Mouse (Mus musculus) heart, adult 2 months (tissue): ENCODE data around the gene Kif13a. TPM values are rescaled to one million over a fixed set of nuclear protein-coding genes. Genes with fewer than 3 reads are reported as not detected.

Source experiments
- DNase-seq, 2 experiments: peaks; one replicate each; pipeline ENCODE4 v3.0.0; 2021
- H3K27ac ChIP-seq: fragments of 200-600 bp; 2 replicates; pipeline ENCODE4 v1.8.1; 2022
- H3K27me3 ChIP-seq: fragments of 200-500 bp; 2 replicates; pipeline ENCODE4 v1.6.1; 2012; ENCODE audit warnings: mild to moderate bottlenecking, low read length, inconsistent platforms, mixed read lengths; ENCODE audit not compliant: control insufficient read depth, insufficient read depth
- H3K36me3 ChIP-seq: fragments of 200-500 bp; 2 replicates; pipeline ENCODE4 v1.6.1; 2012; ENCODE audit warnings: low read length, inconsistent platforms; ENCODE audit not compliant: control insufficient read depth, insufficient read depth
- H3K4me1 ChIP-seq: fragments of 200-500 bp; 2 replicates; pipeline ENCODE4 v1.6.1; 2011; ENCODE audit warnings: low read length; ENCODE audit not compliant: control insufficient read depth, insufficient read depth
- H3K4me3 ChIP-seq: fragments of 200-600 bp; 2 replicates; pipeline ENCODE4 v1.8.1; 2022
- H3K79me2 ChIP-seq: fragments of 200-500 bp; replicated peaks from 2 replicates; pipeline ENCODE4 v1.6.1; 2012; ENCODE audit warnings: mild to moderate bottlenecking, inconsistent platforms, low read length, moderate library complexity, mixed read lengths; ENCODE audit not compliant: control insufficient read depth, insufficient read depth
- H3K9ac ChIP-seq: fragments of 200-500 bp; 2 replicates; pipeline ENCODE4 v1.6.1; 2012; ENCODE audit warnings: low read depth, mild to moderate bottlenecking, control low read depth, inconsistent platforms, low read length, mixed read lengths
- CTCF ChIP-seq: fragments of 200-600 bp; IDR thresholded peaks from 2 replicates; pipeline ENCODE4 v1.8.1; 2022; ENCODE audit warnings: antibody characterized with exemption, mild to moderate bottlenecking, moderate library complexity
- EP300 ChIP-seq: fragments of 200-500 bp; IDR thresholded peaks from 2 replicates; pipeline ENCODE4 v1.6.1; 2011; ENCODE audit warnings: low read depth, low read length, control low read depth; ENCODE audit not compliant: insufficient read depth
- POLR2A ChIP-seq: fragments of 200-500 bp; IDR thresholded peaks from 2 replicates; pipeline ENCODE4 v1.6.1; 2011; ENCODE audit warnings: mild to moderate bottlenecking, low read depth, low read length, control low read depth; ENCODE audit not compliant: insufficient read depth
- WGBS: fragments of 180-500 bp; shearing (Covaris S2); methylation state at CpG from one replicate; pipeline ENCODE4 v1.1.7; 2018; 5-methylcytosine and 5-hydroxymethylcytosine counted together
- intact Hi-C: fragments of 180-260 bp; cut with DNase I; formaldehyde crosslinking; loops from one replicate; pipeline ENCODE4 v1.15.1; 2025
- polyA plus RNA-seq: library from polyadenylated mRNA; depleted of rRNA; stranded (reverse); fragments of >200 nt; gene quantifications from 2 replicates; pipeline ENCODE4 v1.2.3, GENCODE M21; 2012
- total RNA-seq, 2 experiments: library from RNA; stranded (reverse); gene quantifications; 2 replicates each; pipeline ENCODE4 v1.2.3; 2021

Gene Kif13a
- total and polyA plus RNA-seq, 3 experiments, result 49.8 to 113 (median 108) TPM

- Histone ChIP-seq H3K9ac (no peak overlapping the region), H3K79me2 (peaks cover 2% of the 10 kb centered on the region; the same call in 1 of the 2 replicates), H3K27ac (peak overlapping the region; percentile 87; the same call in 1 of the 2 replicates), H3K4me1 (peaks cover 34% of the 10 kb centered on the region), H3K27me3 (no peaks in the 10 kb centered on the region), H3K4me3 (no peak overlapping the region), H3K36me3 (peaks cover 10% of the 10 kb centered on the region)
- 66% methylated on average over 10 of the region's 10 CpGs for WGBS
- TF ChIP-seq CTCF (no peak), EP300 (0 out of 2 replicates have a peak, but pooled peaks have one; percentile 15), POLR2A (no peak)
- DNase-seq, result no peak
- intact Hi-C loops, result no loop called here
Observed at GRCm38 (mm10) chr13:46886497-46887261, 43.0 kb downstream of the Kif13a start.

- Histone ChIP-seq H3K4me1 (peaks cover 34% of the 10 kb centered on the region), H3K9ac (no peak overlapping the region)
Observed at GRCm38 (mm10) chr13:46885759-46886060, 44.0 kb downstream of the Kif13a start.

DNA sequence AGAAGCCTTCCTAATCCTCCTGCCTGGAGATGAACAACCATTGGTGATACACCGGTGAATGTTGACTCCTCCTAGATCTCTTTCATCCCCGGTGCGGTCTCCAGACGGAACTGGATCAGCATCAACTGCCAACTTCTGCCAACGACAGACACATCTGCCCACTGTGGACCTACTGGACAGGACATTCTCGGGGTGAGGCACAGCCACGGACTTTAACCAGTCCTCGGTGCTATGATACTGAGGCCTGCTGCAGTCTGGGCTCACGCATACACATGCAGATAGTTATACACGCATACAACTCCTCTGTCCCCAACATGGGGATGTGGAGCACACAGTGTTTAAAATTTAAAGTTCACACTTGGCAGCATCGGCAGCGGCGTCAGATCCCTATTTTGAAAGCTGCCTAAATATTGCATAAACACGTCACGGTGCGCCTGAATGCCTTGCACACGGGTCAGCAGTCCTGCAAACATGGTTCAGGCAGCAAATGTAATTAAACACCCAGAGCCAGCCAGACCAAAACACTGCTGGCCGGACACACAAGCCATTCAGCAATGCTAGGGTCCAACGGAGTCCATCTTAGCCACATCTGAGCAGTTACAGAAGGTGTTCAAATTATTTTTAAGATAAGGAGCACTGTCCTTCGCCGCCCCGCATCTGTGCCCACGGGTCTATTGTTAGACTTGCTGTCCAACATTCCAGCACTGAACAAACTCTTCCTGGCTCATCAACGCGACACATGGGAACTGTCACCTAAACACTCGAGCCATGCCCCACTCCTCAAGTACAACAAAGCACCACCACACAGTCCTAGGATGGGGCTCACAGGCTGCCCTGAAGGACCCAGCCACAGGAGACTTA lies 44.5 kb downstream of the Kif13a start:
- Histone ChIP-seq H3K79me2 (peaks cover 2% of the 10 kb centered on the region; the same call in 1 of the 2 replicates), H3K36me3 (peaks cover 10% of the 10 kb centered on the region), H3K4me3 (no peak overlapping the region), H3K27ac (peak overlapping the region; percentile 87), H3K9ac (no peak overlapping the region), H3K4me1 (peaks cover 34% of the 10 kb centered on the region), H3K27me3 (no peaks in the 10 kb centered on the region)
- peak; percentile 50 to 58 for DNase-seq
- intact Hi-C loops, result loop anchor here (1.0 to 5.0 kb wide), 3 partner anchors 43 to 92 kb away; no protein-coding TSS in a partner anchor
- TF ChIP-seq EP300 (peak; percentile 85; the same call in 1 of the 2 replicates), CTCF (no peak), POLR2A (0 out of 2 replicates have a peak, but pooled peaks have one; percentile 15)
- 43% methylated on average over 26 of the region's 26 CpGs for WGBS

More at GRCm38 (mm10) chr13:46885759-46886060, 44.0 kb downstream of the Kif13a start:
- H3K27me3 ChIP-seq, result no peaks in the 10 kb centered on the region
- no peak for TF ChIP-seq CTCF
- TF ChIP-seq POLR2A, result 0 out of 2 replicates have a peak, but pooled peaks have one; percentile 10
- TF ChIP-seq EP300, result no peak
- peaks cover 2% of the 10 kb centered on the region; the same call in 1 of the 2 replicates for H3K79me2 ChIP-seq
- no peak for DNase-seq
- peaks cover 10% of the 10 kb centered on the region for H3K36me3 ChIP-seq
- 27% methylated on average over 5 of the region's 5 CpGs for WGBS
- peak overlapping the region; percentile 87 for H3K27ac ChIP-seq
- intact Hi-C loops, result no loop called here
- no peak overlapping the region for H3K4me3 ChIP-seq

- Histone ChIP-seq H3K4me1 (peaks cover 32% of the 10 kb centered on the region), H3K4me3 (no peak overlapping the region), H3K27me3 (no peaks in the 10 kb centered on the region), H3K36me3 (peaks cover 10% of the 10 kb centered on the region), H3K9ac (no peak overlapping the region), H3K27ac (peak overlapping the region; percentile 87), H3K79me2 (peaks cover 4% of the 10 kb centered on the region)
- DNase-seq, result no peak
- TF ChIP-seq EP300 (no peak), CTCF (no peak), POLR2A (no peak)
- intact Hi-C loops, result loop anchor here (1.0 to 5.0 kb wide), 3 partner anchors 42 to 93 kb away; no protein-coding TSS in a partner anchor
- 45% methylated on average over 3 of the region's 3 CpGs for WGBS
Observed at GRCm38 (mm10) chr13:46883976-46884375, 45.7 kb downstream of the Kif13a start.

- 7% methylated on average over 10 of the region's 10 CpGs for WGBS
- intact Hi-C loops, result loop anchor here (5.0 kb wide), 2 partner anchors 41 to 94 kb away; no protein-coding TSS in a partner anchor
Observed at GRCm38 (mm10) chr13:46883381-46883780, 46.3 kb downstream of the Kif13a start.

More at GRCm38 (mm10) chr13:46883381-46883780, 46.3 kb downstream of the Kif13a start:
- Histone ChIP-seq H3K27ac (peak overlapping the region; percentile 87), H3K4me1 (peaks cover 32% of the 10 kb centered on the region), H3K27me3 (no peaks in the 10 kb centered on the region), H3K4me3 (no peak overlapping the region), H3K79me2 (peaks cover 4% of the 10 kb centered on the region), H3K36me3 (peaks cover 10% of the 10 kb centered on the region), H3K9ac (no peak overlapping the region)
- TF ChIP-seq EP300 (peak; percentile 90), CTCF (no peak), POLR2A (peak; percentile 22; the same call in 1 of the 2 replicates)
- DNase-seq, result peak; percentile 78 to 87
